Mouse (Mus musculus): Measurements from ENCODE around the gene Synpo2. TPM values are rescaled to one million over a fixed set of nuclear protein-coding genes. Genes with fewer than 3 reads are reported as not detected.
"Not testable (repeated sequence)": the region's sequence is repeated elsewhere in the genome, so short reads cannot be mapped to it uniquely, and the experiment has no call there.

Synpo2 gene
- polyA plus RNA-seq, 1 experiment from 2014 or later, result 2.2 TPM

DNA sequence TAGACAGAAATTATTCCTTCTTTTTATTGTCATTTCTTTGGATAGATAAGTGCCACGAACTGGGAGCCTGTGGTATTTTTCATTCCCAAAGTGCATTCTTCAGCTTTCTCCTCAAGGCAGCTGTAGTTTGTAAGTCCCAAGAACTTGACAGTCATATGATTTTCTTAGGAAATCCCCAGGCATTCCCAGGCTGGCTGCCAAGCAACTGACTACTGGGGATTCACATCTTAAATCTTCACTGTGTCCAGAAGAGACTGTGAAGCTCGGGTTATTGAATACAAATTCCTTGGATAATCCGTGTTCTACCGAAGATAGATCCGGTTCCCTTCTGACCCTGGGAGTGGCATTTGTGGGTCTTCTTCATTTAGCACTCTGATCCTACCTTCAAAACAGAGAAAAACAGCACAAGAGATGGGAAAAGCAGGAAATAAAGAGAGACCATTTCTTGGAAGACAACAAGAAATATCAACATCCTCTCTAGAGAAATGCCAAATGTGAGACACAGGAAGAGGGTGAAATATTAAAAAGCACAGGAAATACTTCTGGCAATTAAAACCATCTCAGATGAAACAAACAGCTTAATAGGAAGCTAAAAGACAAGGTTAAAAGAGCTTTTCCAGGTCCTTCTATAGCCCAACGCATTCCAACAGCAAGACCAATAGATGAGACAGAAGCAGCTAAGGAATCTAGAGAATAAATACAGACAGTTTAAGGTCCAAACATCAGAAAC lies 97.5 kb downstream of the Synpo2 start:
- DNase-seq (ENCODE audit: low spot score) (peak; percentile 91), ATAC-seq (peak; percentile 81)
- WGBS, result 48% methylated on average over 6 of the region's 6 CpGs
- Histone ChIP-seq H3K4me1 (ENCODE audit: insufficient read depth, low read depth, low read length) (peaks cover 3% of the 10 kb centered on the region; the same call in 1 of the 2 replicates), H3K4me3 (ENCODE audit: low read depth, low read length) (no peak overlapping the region), H3K9ac (replicated peaks; ENCODE audit: low read depth) (no peak overlapping the region), H3K4me2 (replicated peaks; ENCODE audit: low read depth, low read length) (0 out of 2 replicates have a peak overlapping the region, but pooled peaks have one; percentile 12), H3K36me3 (ENCODE audit: insufficient read depth, low read length) (no peaks in the 10 kb centered on the region), H3K27ac (ENCODE audit: low read length) (peak overlapping the region; percentile 63), H3K9me3 (ENCODE audit: low read length) (no peaks in the 10 kb centered on the region), H3K27me3 (replicated peaks; ENCODE audit: insufficient read depth, low read length) (no peaks in the 10 kb centered on the region)
- peak; percentile 62 for TF ChIP-seq EP300 (IDR thresholded peaks at IDR 0.05)
- TF ChIP-seq CTCF (IDR thresholded peaks at IDR 0.05), result no peak

DNA sequence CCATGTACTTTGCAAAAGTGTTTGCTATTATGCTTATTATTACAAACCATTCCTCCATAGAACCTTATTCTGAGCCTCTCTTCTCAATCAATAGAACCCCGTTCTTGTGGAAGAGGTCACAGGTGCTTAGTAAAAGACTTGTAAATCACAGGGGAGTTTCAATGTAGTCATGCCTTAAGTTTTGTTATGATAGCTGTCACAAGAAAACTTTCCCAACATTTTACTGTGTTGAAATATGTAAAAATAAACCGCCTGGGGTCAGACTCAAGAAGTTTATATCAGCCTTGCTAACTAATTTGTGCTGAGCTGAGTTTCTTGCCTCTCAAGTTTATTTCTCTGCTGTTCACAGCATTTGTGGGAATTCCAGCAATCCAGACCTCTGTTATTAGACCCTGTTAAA lies 103.8 kb downstream of the Synpo2 start:
- no peaks in the 10 kb centered on the region for H3K9me3 ChIP-seq (ENCODE audit: low read length)
- H3K36me3 ChIP-seq (ENCODE audit: insufficient read depth, low read length), result no peaks in the 10 kb centered on the region
- no peaks in the 10 kb centered on the region for H3K4me1 ChIP-seq (ENCODE audit: insufficient read depth, low read depth, low read length)
- DNase-seq (ENCODE audit: low spot score) (peak; percentile 31), ATAC-seq (no peak)
- no peak overlapping the region for H3K4me3 ChIP-seq (ENCODE audit: low read depth, low read length)
- TF ChIP-seq CTCF (IDR thresholded peaks at IDR 0.05) (no peak), EP300 (IDR thresholded peaks at IDR 0.05) (no peak)
- no peaks in the 10 kb centered on the region for H3K27me3 ChIP-seq (replicated peaks; ENCODE audit: insufficient read depth, low read length)
- no peak overlapping the region for H3K4me2 ChIP-seq (replicated peaks; ENCODE audit: low read depth, low read length)
- whole genome bisulfite sequencing, result 66% methylated on average over 2 of the region's 2 CpGs
- H3K9ac ChIP-seq (replicated peaks; ENCODE audit: low read depth), result no peak overlapping the region
- H3K27ac ChIP-seq (ENCODE audit: low read length), result no peak overlapping the region

DNA sequence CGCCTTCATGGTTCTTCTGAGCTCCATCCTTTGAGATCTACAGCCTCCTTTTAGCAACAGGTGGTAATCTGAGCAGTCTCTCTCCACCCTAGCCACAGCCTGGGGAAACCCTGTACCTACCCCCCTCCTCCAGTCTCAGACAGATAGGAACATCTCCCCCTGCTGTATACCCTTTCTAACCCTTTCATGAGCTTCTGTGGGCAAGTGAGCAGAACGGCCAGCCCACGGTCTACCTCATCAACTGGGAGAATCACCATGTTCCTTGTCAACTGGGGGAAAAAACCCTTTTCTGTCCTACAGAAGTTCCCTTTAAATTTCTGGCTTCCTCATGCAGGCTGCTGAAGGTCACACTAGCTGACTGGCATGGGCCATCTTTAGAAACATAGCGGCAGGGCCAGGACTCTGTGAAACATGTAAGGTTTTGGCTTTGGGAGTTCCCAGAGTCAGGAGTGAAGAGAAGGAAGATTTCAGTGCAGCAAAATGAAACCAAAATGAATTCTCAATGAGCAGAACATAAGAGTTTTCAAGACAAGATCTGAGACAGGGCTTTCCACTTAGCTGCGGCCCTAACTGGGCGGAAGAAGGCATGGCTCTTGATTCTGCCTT lies 104.7 kb downstream of the Synpo2 start:
- no peak overlapping the region for H3K9ac ChIP-seq (replicated peaks; ENCODE audit: low read depth)
- no peak for TF ChIP-seq CTCF (IDR thresholded peaks at IDR 0.05)
- no peak for TF ChIP-seq EP300 (IDR thresholded peaks at IDR 0.05)
- 89% methylated on average over 6 of the region's 6 CpGs for WGBS
- no peaks in the 10 kb centered on the region for H3K36me3 ChIP-seq (ENCODE audit: insufficient read depth, low read length)
- H3K4me1 ChIP-seq (ENCODE audit: insufficient read depth, low read depth, low read length), result no peaks in the 10 kb centered on the region
- H3K4me3 ChIP-seq (ENCODE audit: low read depth, low read length), result no peak overlapping the region
- ATAC-seq (no peak), DNase-seq (ENCODE audit: low spot score) (no peak)
- no peak overlapping the region for H3K4me2 ChIP-seq (replicated peaks; ENCODE audit: low read depth, low read length)
- H3K9me3 ChIP-seq (ENCODE audit: low read length), result no peaks in the 10 kb centered on the region
- H3K27ac ChIP-seq (ENCODE audit: low read length), result no peak overlapping the region
- H3K27me3 ChIP-seq (replicated peaks; ENCODE audit: insufficient read depth, low read length), result no peaks in the 10 kb centered on the region

DNA sequence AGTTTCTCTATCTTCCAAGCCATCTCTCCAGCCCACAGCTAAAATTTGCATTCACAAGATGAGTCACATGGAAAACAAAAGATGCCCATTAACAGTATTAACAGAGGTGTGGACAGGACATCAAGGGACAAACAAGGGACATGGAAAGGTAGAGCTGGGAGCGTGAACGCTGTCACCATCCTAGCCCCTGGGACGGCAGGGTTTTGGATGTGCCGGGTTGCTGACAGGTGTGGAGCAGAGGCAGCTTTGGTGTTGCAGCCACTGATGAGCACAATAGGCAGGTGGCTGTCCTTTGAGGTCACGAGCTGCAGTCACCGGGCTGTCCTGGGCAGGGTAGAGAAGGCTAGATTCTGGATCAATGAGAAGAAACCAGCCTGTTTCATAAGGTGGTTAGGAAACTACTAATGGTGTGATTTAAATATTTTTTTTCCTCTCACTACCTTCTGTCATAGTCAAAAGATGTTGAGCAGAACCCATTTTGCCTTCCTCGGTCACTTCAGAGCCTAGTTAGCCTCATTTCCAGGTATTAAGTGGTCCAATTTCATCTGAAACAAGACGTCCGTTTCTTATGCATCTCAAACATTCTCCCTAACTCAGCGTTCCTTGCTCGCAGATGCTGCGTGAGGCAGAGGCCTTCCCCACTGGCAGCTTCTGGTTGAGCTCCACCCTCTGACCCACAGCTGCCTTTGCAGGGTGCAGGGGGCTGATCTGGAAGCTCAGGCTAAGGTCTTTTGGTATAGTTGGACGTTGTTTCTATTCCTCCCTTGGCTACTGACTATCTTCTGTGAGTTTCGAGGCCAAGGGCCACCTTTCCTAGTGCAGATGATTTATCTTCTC lies 105.4 kb downstream of the Synpo2 start:
- DNase-seq (ENCODE audit: low spot score) (no peak), ATAC-seq (no peak)
- H3K9ac ChIP-seq (replicated peaks; ENCODE audit: low read depth), result no peak overlapping the region
- H3K36me3 ChIP-seq (ENCODE audit: insufficient read depth, low read length), result no peaks in the 10 kb centered on the region; the same call in 1 of the 2 replicates
- H3K27ac ChIP-seq (ENCODE audit: low read length), result no peak overlapping the region
- no peak overlapping the region for H3K4me3 ChIP-seq (ENCODE audit: low read depth, low read length)
- no peak for TF ChIP-seq EP300 (IDR thresholded peaks at IDR 0.05)
- no peak for TF ChIP-seq CTCF (IDR thresholded peaks at IDR 0.05)
- no peaks in the 10 kb centered on the region for H3K27me3 ChIP-seq (replicated peaks; ENCODE audit: insufficient read depth, low read length)
- 79% methylated on average over 14 of the region's 14 CpGs for WGBS
- no peaks in the 10 kb centered on the region for H3K4me1 ChIP-seq (ENCODE audit: insufficient read depth, low read depth, low read length)
- H3K9me3 ChIP-seq (ENCODE audit: low read length), result no peaks in the 10 kb centered on the region
- no peak overlapping the region for H3K4me2 ChIP-seq (replicated peaks; ENCODE audit: low read depth, low read length)

DNA sequence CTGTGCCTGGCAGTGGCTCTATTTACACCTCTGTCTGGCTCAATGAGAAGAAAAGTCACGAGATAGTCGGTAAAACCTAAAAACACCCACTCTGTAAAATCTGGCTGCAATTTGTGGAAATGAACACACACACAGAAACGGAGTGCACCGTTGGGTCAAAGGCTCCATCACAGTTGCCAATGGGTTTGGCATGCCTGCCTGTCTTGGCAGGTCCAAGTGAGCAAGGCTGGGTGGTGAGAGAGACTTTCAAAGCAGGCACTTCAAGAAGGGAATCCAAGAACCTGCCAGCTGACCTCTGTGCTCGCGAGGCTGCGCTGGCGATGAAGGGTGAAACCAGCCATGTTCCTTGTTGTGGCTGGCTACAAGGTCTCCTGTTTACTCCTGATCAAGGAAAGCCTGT lies 107.2 kb downstream of the Synpo2 start:
- H3K27ac ChIP-seq (ENCODE audit: low read length), result no peak overlapping the region
- WGBS, result 64% methylated on average over 8 of the region's 8 CpGs
- no peak overlapping the region for H3K4me2 ChIP-seq (replicated peaks; ENCODE audit: low read depth, low read length)
- DNase-seq (ENCODE audit: low spot score) (peak; percentile 24), ATAC-seq (peak; percentile 37; the same call in 1 of the 2 replicates)
- H3K4me1 ChIP-seq (ENCODE audit: insufficient read depth, low read depth, low read length), result no peaks in the 10 kb centered on the region
- H3K36me3 ChIP-seq (ENCODE audit: insufficient read depth, low read length), result no peaks in the 10 kb centered on the region; the same call in 1 of the 2 replicates
- no peaks in the 10 kb centered on the region for H3K9me3 ChIP-seq (ENCODE audit: low read length)
- TF ChIP-seq EP300 (IDR thresholded peaks at IDR 0.05), result no peak
- TF ChIP-seq CTCF (IDR thresholded peaks at IDR 0.05), result no peak
- H3K4me3 ChIP-seq (ENCODE audit: low read depth, low read length), result no peak overlapping the region
- H3K27me3 ChIP-seq (replicated peaks; ENCODE audit: insufficient read depth, low read length), result no peaks in the 10 kb centered on the region
- no peak overlapping the region for H3K9ac ChIP-seq (replicated peaks; ENCODE audit: low read depth)

DNA sequence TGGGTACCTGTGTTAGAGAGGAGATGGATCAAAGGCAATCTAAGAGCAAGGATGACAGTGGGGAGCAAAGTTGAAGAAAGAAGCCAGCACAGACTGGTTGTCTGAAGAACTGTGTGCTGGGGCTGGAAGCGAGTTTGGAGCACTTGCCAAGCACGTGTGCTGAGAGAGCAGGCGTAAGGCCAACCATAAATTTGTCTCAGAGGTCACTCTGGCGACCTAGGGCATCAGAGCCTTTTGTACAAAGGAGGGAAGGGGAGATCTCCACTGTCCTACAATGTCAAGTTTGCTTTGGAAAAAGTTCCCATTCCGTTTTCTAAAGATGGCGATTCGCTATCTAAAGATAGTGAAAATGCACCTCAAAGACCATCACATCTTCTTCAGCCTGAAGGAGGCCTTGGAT lies 107.9 kb downstream of the Synpo2 start:
- Histone ChIP-seq H3K4me3 (ENCODE audit: low read depth, low read length) (no peak overlapping the region), H3K4me2 (replicated peaks; ENCODE audit: low read depth, low read length) (no peak overlapping the region), H3K27ac (ENCODE audit: low read length) (no peak overlapping the region), H3K9ac (replicated peaks; ENCODE audit: low read depth) (no peak overlapping the region), H3K4me1 (ENCODE audit: insufficient read depth, low read depth, low read length) (no peaks in the 10 kb centered on the region), H3K36me3 (ENCODE audit: insufficient read depth, low read length) (no peaks in the 10 kb centered on the region; the same call in 1 of the 2 replicates), H3K9me3 (ENCODE audit: low read length) (no peaks in the 10 kb centered on the region), H3K27me3 (replicated peaks; ENCODE audit: insufficient read depth, low read length) (no peaks in the 10 kb centered on the region)
- DNase-seq (ENCODE audit: low spot score), result no peak
- WGBS, result 64% methylated on average over 7 of the region's 7 CpGs
- TF ChIP-seq EP300 (IDR thresholded peaks at IDR 0.05), result no peak
- no peak for TF ChIP-seq CTCF (IDR thresholded peaks at IDR 0.05)
- no peak for ATAC-seq

DNA sequence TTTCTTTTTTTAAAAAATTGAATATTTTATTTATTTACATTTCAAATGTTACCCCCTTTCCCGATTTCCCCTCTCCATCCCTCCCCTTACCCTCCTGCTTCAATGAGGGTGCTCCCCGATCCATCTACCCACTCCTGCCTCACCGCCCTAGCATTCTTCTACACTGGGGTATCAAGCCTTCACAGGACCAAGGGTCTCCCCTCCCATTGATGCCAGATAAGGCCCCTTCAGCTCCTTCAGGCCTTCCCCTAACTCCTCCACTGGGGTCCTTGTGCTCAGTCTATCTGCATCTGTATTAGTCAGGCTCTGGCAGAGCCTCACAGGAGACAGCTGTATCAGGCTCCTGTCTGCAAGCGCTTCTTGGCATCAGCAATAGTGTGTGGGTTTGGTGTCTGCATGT lies 109.2 kb downstream of the Synpo2 start:
- WGBS, result 92% methylated on average over 4 of the region's 4 CpGs
- H3K27ac ChIP-seq (ENCODE audit: low read length); H3K9me3 ChIP-seq (ENCODE audit: low read length); H3K4me1 ChIP-seq (ENCODE audit: insufficient read depth, low read depth, low read length); H3K27me3 ChIP-seq (replicated peaks; ENCODE audit: insufficient read depth, low read length); H3K9ac ChIP-seq (replicated peaks; ENCODE audit: low read depth); ATAC-seq; H3K36me3 ChIP-seq (ENCODE audit: insufficient read depth, low read length); DNase-seq (ENCODE audit: low spot score); H3K4me3 ChIP-seq (ENCODE audit: low read depth, low read length); H3K4me2 ChIP-seq (replicated peaks; ENCODE audit: low read depth, low read length): not testable (repeated sequence)

All from lung, postnatal 0 days (tissue).